In the genomic region with DNA sequence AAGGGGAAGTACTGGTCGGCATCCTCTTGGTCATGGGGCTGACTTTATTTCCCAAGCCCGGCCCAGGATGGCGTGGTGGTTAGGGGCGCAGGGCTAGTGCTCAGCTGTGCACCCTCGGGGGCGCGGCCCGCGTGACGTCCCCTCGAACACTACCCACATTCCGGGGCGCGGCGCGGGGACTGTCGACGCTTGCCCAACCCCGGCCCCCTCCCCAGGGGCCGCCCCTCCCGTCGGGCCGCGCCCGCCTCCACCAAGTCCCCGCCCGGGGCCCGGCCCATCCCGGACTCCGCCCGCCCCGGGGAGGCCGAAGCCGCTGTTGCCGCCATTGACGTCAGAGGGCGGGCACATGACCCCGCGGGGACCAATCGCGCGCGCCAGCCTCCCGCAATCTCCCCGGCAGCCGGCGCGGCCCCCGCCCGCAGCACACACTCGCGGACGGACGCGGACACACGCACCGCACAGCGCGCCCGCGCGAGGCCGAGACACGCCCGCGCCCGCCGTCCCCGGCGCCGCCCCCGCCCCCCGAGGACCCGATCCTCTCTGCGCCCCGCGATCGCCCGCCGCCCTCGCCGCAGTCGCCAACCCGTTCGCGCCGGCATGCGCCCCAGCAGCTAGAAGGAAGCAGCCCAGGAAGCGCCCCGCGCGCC, we compare ENCODE assay signal across 8 mouse cellular contexts. TPM values are rescaled to one million over a fixed set of nuclear protein-coding genes. Genes with fewer than 3 reads are reported as not detected.
DNase-seq lines count a peak whose midpoint lies in the region; ATAC-seq and TF ChIP-seq lines count a peak whose summit lies in the region.

No protein-coding gene starts in this region.

- TF ChIP-seq CTCF in testis, adult 2 months (IDR thresholded peaks at IDR 0.05; ENCODE audit: control insufficient read depth, insufficient read depth, insufficient replicate concordance, low read depth, low read length), result no peak

- H3K36me3 ChIP-seq in forebrain, embryonic 14.5 days (ENCODE audit: control insufficient read depth, insufficient read depth, low read length), result no peaks in the 10 kb centered on the region
- H3K36me3 ChIP-seq in neural tube, embryonic 14.5 days (ENCODE audit: control insufficient read depth, insufficient read depth, low read length), result no peaks in the 10 kb centered on the region
- no peaks in the 10 kb centered on the region for H3K36me3 ChIP-seq in testis, adult 2 months (ENCODE audit: control insufficient read depth, insufficient read depth, low read length)

- intact Hi-C loops in heart, postnatal 14 days (cut with DNase I), result loop anchor here (10.0 kb wide), 1 partner anchor 118 kb away; no protein-coding TSS in a partner anchor

- peak; percentile 88 for ATAC-seq in forebrain, embryonic 14.5 days
- peak; percentile 84 for ATAC-seq in neural tube, embryonic 14.5 days (ENCODE audit: low read depth)

- H3K27ac ChIP-seq in forebrain, embryonic 14.5 days (ENCODE audit: low read depth, low read length), result peak overlapping the region; percentile 90
- peak overlapping the region; percentile 96 for H3K27ac ChIP-seq in neural tube, embryonic 14.5 days (ENCODE audit: low read depth, low read length)
- H3K27ac ChIP-seq in testis, adult 2 months (ENCODE audit: control insufficient read depth, insufficient read depth, low read depth, low read length), result no peak overlapping the region

- WGBS in forebrain, embryonic 14.5 days, result under 1% methylated on average over 70 of the region's 92 CpGs
- under 1% methylated on average over 60 of the region's 92 CpGs for WGBS in neural tube, embryonic 14.5 days

- peaks cover 27% of the 10 kb centered on the region for H3K4me1 ChIP-seq in forebrain, embryonic 14.5 days (ENCODE audit: control insufficient read depth, insufficient read depth, low read length)
- H3K4me1 ChIP-seq in neural tube, embryonic 14.5 days (ENCODE audit: control insufficient read depth, insufficient read depth, low read length), result peaks cover 15% of the 10 kb centered on the region
- H3K4me1 ChIP-seq in testis, adult 2 months (ENCODE audit: control insufficient read depth, insufficient read depth, low read length), result peaks cover 14% of the 10 kb centered on the region

- H3K9ac ChIP-seq in forebrain, embryonic 14.5 days (ENCODE audit: low read length), result peak overlapping the region; percentile 93
- H3K9ac ChIP-seq in neural tube, embryonic 14.5 days (replicated peaks; ENCODE audit: low read depth, low read length), result peak overlapping the region; percentile 100

- H3K4me3 ChIP-seq in forebrain, embryonic 14.5 days (ENCODE audit: low read depth, low read length), result peak overlapping the region; percentile 79
- peak overlapping the region; percentile 98 for H3K4me3 ChIP-seq in neural tube, embryonic 14.5 days (ENCODE audit: low read depth, low read length)
- H3K4me3 ChIP-seq in testis, adult 2 months (ENCODE audit: control insufficient read depth, low read depth, low read length), result peak overlapping the region; percentile 91

- peak; percentile 36; the same call in 1 of the 2 replicates for TF ChIP-seq POLR2A in testis, adult 2 months (IDR thresholded peaks at IDR 0.05; ENCODE audit: control insufficient read depth, low read depth, low read length)

- no peaks in the 10 kb centered on the region for H3K9me3 ChIP-seq in forebrain, embryonic 14.5 days (replicated peaks; ENCODE audit: control insufficient read depth, low read length)
- no peaks in the 10 kb centered on the region for H3K9me3 ChIP-seq in neural tube, embryonic 14.5 days (ENCODE audit: control insufficient read depth, low read length)

- no peaks in the 10 kb centered on the region for H3K27me3 ChIP-seq in forebrain, embryonic 14.5 days (replicated peaks; ENCODE audit: control insufficient read depth, insufficient read depth, low read length)
- no peaks in the 10 kb centered on the region; the same call in 1 of the 2 replicates for H3K27me3 ChIP-seq in neural tube, embryonic 14.5 days (ENCODE audit: control insufficient read depth, insufficient read depth, low read length)
- H3K27me3 ChIP-seq in testis, adult 2 months (ENCODE audit: control insufficient read depth, insufficient read depth, low read length), result no peaks in the 10 kb centered on the region

- peak overlapping the region; percentile 87 for H3K4me2 ChIP-seq in forebrain, embryonic 14.5 days (ENCODE audit: low read length)
- peak overlapping the region; percentile 98 for H3K4me2 ChIP-seq in neural tube, embryonic 14.5 days (ENCODE audit: low read depth, low read length)

- DNase-seq in ES-CJ7 (ENCODE audit: low read depth, low spot score), result peak; percentile 83
- peak; percentile 92 for DNase-seq in cerebellum, adult 11 months
- DNase-seq in forebrain, embryonic 14.5 days (ENCODE audit: low spot score), result peak; percentile 94
- peak; percentile 97 to 98 for DNase-seq in heart, postnatal 14 days
- DNase-seq in layer of hippocampus, adult 18-20 months (ENCODE audit: low spot score in 2 of 2), result peak; percentile 93 to 95
- DNase-seq in lung, adult 18-20 months, result peak; percentile 95 to 96

RNA-seq across cellular contexts. Expression of gene Cmip, which starts 0.4 kb away (rescaled TPM):
- polyA plus RNA-seq in forebrain, embryonic 14.5 days (2014; fragmentation: Nextera tagmentation; extraction: Ambion mirVana), result 57.4 and 69.6 TPM in 2 replicates
- 10 to 100 TPM; 29.5 to 30.9 TPM for total RNA-seq in heart, postnatal 14 days (2021)
- 100 to 1,000 TPM; 275 to 296 TPM for total RNA-seq in layer of hippocampus, adult 18-20 months (2021)
- polyA plus RNA-seq in neural tube, embryonic 14.5 days (2014; fragmentation: Nextera tagmentation; extraction: Ambion mirVana), result 135 and 144 TPM in 2 replicates
- polyA plus RNA-seq in testis, adult 2 months (2012; rRNA removed), result 10.5 and 11.0 TPM in 2 replicates
